Mouse (Mus musculus): ENCODE data around the gene Slc6a8. TPM values are rescaled to one million over a fixed set of nuclear protein-coding genes. Genes with fewer than 3 reads are reported as not detected.

Slc6a8 gene
- polyA plus RNA-seq, 1 experiment from 2014 or later = 7.7 TPM

- Histone ChIP-seq H3K36me3 (0 out of 2 replicates have a peak, but pooled peaks cover 21% of the 10 kb centered on the region), H3K27me3 (no peaks in the 10 kb centered on the region), H3K9ac (no peak overlapping the region), H3K4me1 (no peaks in the 10 kb centered on the region), H3K4me3 (no peak overlapping the region), H3K9me3 (replicated peaks) (no peaks in the 10 kb centered on the region), H3K27ac (no peak overlapping the region), H3K4me2 (replicated peaks) (no peak overlapping the region)
- WGBS = 87% methylated on average over 5 of the region's 5 CpGs
- ATAC-seq (ENCODE audit: low FRiP score) = no peak
Measured at GRCm38 (mm10) chrX:73690917-73691629, 18.1 kb downstream of the Slc6a8 start.

GRCm38 (mm10) chrX:73700472-73700871 is 27.5 kb downstream of the Slc6a8 start:
- no peak for ATAC-seq (ENCODE audit: low FRiP score)
- WGBS = 83% methylated on average over 1 of the region's 1 CpGs

GRCm38 (mm10) chrX:73715476-73716108 is 42.6 kb downstream of the Slc6a8 start:
- Histone ChIP-seq H3K4me2 (replicated peaks) (peak overlapping the region; percentile 57), H3K9ac (peak overlapping the region; percentile 54), H3K9me3 (replicated peaks) (no peaks in the 10 kb centered on the region), H3K4me3 (peak overlapping the region; percentile 47), H3K4me1 (peaks cover 28% of the 10 kb centered on the region), H3K27me3 (no peaks in the 10 kb centered on the region), H3K27ac (peak overlapping the region; percentile 44; the same call in 1 of the 2 replicates), H3K36me3 (no peaks in the 10 kb centered on the region)
- 26% methylated on average over 21 of the region's 21 CpGs for WGBS
- ATAC-seq (ENCODE audit: low FRiP score) = no peak

More at GRCm38 (mm10) chrX:73700472-73700871, 27.5 kb downstream of the Slc6a8 start:
- H3K27me3 ChIP-seq = no peaks in the 10 kb centered on the region
- no peak overlapping the region for H3K27ac ChIP-seq
- H3K4me1 ChIP-seq = no peaks in the 10 kb centered on the region
- no peak overlapping the region for H3K4me3 ChIP-seq
- 0 out of 2 replicates have a peak, but pooled peaks cover 3% of the 10 kb centered on the region for H3K36me3 ChIP-seq
- no peaks in the 10 kb centered on the region for H3K9me3 ChIP-seq (replicated peaks)
- no peak overlapping the region for H3K4me2 ChIP-seq (replicated peaks)
- no peak overlapping the region for H3K9ac ChIP-seq

DNA sequence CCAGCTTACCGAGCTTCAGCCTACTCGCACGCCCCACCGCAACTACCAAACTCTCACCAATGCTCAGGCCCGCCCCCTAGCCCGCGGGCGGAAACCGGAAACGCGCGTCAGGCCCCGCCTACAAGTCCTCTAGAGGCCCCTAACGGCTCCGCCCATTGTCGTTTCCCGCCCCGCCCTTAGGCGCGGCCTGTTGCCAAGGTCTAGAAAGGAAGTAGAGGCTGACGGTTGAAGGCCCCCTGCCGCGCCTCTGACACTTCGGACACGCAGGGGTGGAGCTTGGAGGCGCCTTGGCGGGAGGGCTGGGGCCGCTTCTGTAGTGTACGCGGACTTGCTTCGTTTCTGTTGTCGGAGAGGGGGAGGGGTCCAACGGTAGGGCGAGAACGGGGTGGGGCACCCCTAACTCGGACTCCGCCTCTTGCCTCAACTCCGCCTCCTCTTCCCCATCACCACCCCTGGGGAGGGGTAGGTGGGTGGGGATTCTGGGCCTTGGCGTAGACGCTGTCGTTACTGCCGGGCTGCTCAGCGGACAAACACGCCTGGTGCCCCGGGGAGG is 43.2 kb downstream of the Slc6a8 start, which contains the start of the genes Bcap31 and Abcd1:
Gene Bcap31, minus strand, starts transcription at position 67 of the 553 bp plus-strand sequence.
Gene Abcd1, plus strand, starts transcription at position 489 of the 553 bp plus-strand sequence.
- no peaks in the 10 kb centered on the region for H3K9me3 ChIP-seq (replicated peaks)
- H3K4me1 ChIP-seq = peaks cover 28% of the 10 kb centered on the region
- H3K4me3 ChIP-seq = peak within 1 kb of the TSS; percentile 47
- peak; percentile 92 for ATAC-seq (ENCODE audit: low FRiP score)
- 17% methylated on average over 41 of the region's 45 CpGs for WGBS
- peak within 1 kb of the TSS; percentile 44 for H3K27ac ChIP-seq
- H3K9ac ChIP-seq = peak within 1 kb of the TSS; percentile 57
- no peaks in the 10 kb centered on the region for H3K36me3 ChIP-seq
- H3K4me2 ChIP-seq (replicated peaks) = peak within 1 kb of the TSS; percentile 57
- no peaks in the 10 kb centered on the region for H3K27me3 ChIP-seq

DNA sequence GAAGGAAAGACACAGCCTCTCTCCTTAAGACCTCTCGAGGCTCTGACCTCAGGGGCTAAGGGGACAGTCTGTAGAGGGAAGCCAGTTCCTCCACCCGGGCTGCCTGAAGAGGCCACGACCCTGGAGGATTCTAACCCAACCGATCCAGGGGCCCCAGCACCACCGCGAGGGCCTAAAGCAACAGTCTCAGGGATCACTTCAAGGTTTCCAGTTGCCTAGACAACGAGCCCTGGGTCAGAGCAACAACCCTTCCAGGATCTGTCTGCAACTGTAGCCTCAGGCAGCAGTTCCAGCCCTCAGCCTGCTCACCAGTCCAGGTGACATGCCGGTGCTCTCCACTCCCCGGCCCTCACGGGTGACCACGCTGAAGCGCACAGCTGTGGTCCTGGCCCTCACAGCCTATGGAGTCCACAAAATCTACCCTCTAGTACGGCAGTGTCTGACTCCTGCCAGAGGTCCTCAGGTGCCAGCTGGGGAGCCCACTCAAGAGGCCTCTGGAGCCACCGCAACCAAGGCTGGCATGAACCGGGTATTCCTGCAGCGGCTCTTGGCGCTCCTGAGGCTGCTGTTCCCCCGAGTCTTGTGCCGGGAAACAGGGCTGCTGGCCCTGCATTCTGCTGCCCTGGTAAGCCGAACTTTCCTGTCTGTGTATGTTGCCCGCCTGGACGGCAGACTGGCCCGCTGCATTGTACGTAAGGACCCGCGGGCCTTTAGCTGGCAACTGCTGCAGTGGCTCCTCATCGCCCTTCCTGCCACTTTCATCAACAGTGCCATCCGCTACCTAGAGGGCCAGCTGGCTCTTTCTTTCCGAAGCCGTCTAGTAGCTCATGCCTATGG is 44.0 kb downstream of the Slc6a8 start:
- H3K36me3 ChIP-seq = no peaks in the 10 kb centered on the region
- H3K9ac ChIP-seq = peak overlapping the region; percentile 57
- no peaks in the 10 kb centered on the region for H3K9me3 ChIP-seq (replicated peaks)
- no peaks in the 10 kb centered on the region for H3K27me3 ChIP-seq
- ATAC-seq (ENCODE audit: low FRiP score) = peak; percentile 52
- 30% methylated on average over 29 of the region's 30 CpGs for WGBS
- peak overlapping the region; percentile 47 for H3K4me3 ChIP-seq
- H3K4me2 ChIP-seq (replicated peaks) = peak overlapping the region; percentile 57
- H3K27ac ChIP-seq = peak overlapping the region; percentile 44
- peaks cover 28% of the 10 kb centered on the region for H3K4me1 ChIP-seq

- ATAC-seq (ENCODE audit: low FRiP score) = no peak
- no peak overlapping the region for H3K9ac ChIP-seq
- 78% methylated on average over 11 of the region's 11 CpGs for WGBS
Measured at GRCm38 (mm10) chrX:73717667-73718066, 44.7 kb downstream of the Slc6a8 start.

DNA sequence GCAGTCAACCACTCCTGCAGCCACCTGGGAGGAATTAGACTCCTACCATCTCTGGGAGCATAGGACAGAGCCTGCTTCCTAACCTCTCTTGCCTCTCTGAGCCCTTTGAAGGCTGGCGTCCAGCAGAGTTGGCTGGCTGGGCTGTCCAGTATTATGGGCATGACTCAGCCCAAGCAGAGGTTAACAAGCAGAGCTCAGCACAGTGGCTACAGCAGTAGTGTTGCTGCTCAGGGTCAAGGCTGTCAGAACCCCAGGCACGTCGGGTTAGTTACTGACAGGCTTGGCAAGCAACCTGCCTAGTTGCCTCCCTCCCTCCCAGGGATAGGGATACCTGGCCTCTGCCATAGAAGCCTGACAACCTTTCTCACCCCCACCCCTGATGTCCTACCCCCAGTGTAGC is 45.3 kb downstream of the Slc6a8 start:
- Histone ChIP-seq H3K9ac (no peak overlapping the region), H3K27ac (no peak overlapping the region), H3K27me3 (no peaks in the 10 kb centered on the region), H3K9me3 (replicated peaks) (no peaks in the 10 kb centered on the region), H3K4me2 (replicated peaks) (peak overlapping the region; percentile 13; the same call in 1 of the 2 replicates), H3K4me3 (no peak overlapping the region), H3K4me1 (peaks cover 28% of the 10 kb centered on the region), H3K36me3 (no peaks in the 10 kb centered on the region)
- ATAC-seq (ENCODE audit: low FRiP score) = no peak
- 41% methylated on average over 3 of the region's 3 CpGs for WGBS

More at GRCm38 (mm10) chrX:73717667-73718066, 44.7 kb downstream of the Slc6a8 start:
- H3K36me3 ChIP-seq = no peaks in the 10 kb centered on the region
- no peak overlapping the region for H3K4me3 ChIP-seq
- no peaks in the 10 kb centered on the region for H3K27me3 ChIP-seq
- peaks cover 28% of the 10 kb centered on the region for H3K4me1 ChIP-seq
- 0 out of 2 replicates have a peak overlapping the region, but pooled peaks have one; percentile 44 for H3K27ac ChIP-seq
- H3K4me2 ChIP-seq (replicated peaks) = peak overlapping the region; percentile 57
- no peaks in the 10 kb centered on the region for H3K9me3 ChIP-seq (replicated peaks)

GRCm38 (mm10) chrX:73718686-73719362 is 45.9 kb downstream of the Slc6a8 start:
- Histone ChIP-seq H3K27ac (no peak overlapping the region), H3K4me2 (replicated peaks) (peak overlapping the region; percentile 13; the same call in 1 of the 2 replicates), H3K4me1 (peaks cover 28% of the 10 kb centered on the region), H3K27me3 (no peaks in the 10 kb centered on the region), H3K9ac (no peak overlapping the region), H3K36me3 (no peaks in the 10 kb centered on the region), H3K9me3 (replicated peaks) (no peaks in the 10 kb centered on the region), H3K4me3 (no peak overlapping the region)
- ATAC-seq (ENCODE audit: low FRiP score) = no peak
- 60% methylated on average over 5 of the region's 5 CpGs for WGBS

- H3K27me3 ChIP-seq = no peaks in the 10 kb centered on the region
- 50% methylated on average over 1 of the region's 1 CpGs for WGBS
- H3K9me3 ChIP-seq (replicated peaks) = no peaks in the 10 kb centered on the region
- peaks cover 7% of the 10 kb centered on the region; the same call in 1 of the 2 replicates for H3K36me3 ChIP-seq
- H3K9ac ChIP-seq = no peak overlapping the region
- no peak overlapping the region for H3K27ac ChIP-seq
- no peak overlapping the region for H3K4me2 ChIP-seq (replicated peaks)
- no peak overlapping the region for H3K4me3 ChIP-seq
- no peak for ATAC-seq (ENCODE audit: low FRiP score)
- H3K4me1 ChIP-seq = no peaks in the 10 kb centered on the region
Measured at GRCm38 (mm10) chrX:73730908-73731307, 58.0 kb downstream of the Slc6a8 start.
